Mouse (Mus musculus) adrenal gland, postnatal 14 days (tissue): Measurements from ENCODE around the gene Llgl2. TPM values are rescaled to one million over a fixed set of nuclear protein-coding genes. Genes with fewer than 3 reads are reported as not detected.

Source experiments
- DNase-seq: peaks from one replicate; pipeline ENCODE4 v3.0.0; 2021; ENCODE audit warnings: mixed read lengths
- long read RNA-seq, 2 experiments: library from polyadenylated mRNA; stranded (forward); transcript quantifications; one replicate each; pipeline ENCODE4 v2.0.0; 2021
- total RNA-seq: library from RNA; stranded (reverse); gene quantifications from 2 replicates; pipeline ENCODE4 v1.2.3, GENCODE M21; 2021

Llgl2 gene
- total RNA-seq: 11.4 and 11.8 TPM in 2 replicates
- long read RNA-seq, experiment 1, partial matches to known transcripts: 0 of 7 reads
- long read RNA-seq, experiment 1, other reads (novel, unspliced or antisense): 5 of 7 reads
- long read RNA-seq, experiment 2, partial matches to known transcripts: 5 of 11 reads
- long read RNA-seq, experiment 2, other reads (novel, unspliced or antisense): 4 of 11 reads

- DNase-seq: peak; percentile 94
Measured at GRCm38 (mm10) chr11:115823774-115824740, at the start of gene Llgl2. Gene Llgl2, plus strand, starts transcription at chr11:115824049.

DNA sequence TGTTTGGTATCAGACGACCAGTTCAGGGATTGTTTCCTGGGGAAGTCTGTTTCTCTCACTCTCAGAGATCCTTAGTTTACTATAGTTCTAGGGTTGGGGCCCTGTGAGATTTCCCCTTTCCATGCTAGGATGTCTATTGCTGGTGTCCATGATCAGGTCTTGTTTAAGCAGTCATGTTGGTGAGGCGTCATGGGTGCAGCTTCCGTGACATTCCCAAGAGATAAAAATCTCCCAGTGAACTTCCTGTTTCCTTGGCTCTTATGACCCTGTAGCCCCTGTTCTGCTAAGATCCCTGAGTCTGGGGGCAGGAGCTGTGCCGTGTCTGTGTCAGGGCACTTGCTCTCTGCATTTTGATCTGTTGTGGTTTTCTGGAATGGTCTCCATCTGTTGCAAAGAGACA, 49.2 kb upstream of the Llgl2 start:
- DNase-seq: no peak

- DNase-seq: peak; percentile 91
Measured at GRCm38 (mm10) chr11:115775821-115776665, 47.8 kb upstream of the Llgl2 start.

DNA sequence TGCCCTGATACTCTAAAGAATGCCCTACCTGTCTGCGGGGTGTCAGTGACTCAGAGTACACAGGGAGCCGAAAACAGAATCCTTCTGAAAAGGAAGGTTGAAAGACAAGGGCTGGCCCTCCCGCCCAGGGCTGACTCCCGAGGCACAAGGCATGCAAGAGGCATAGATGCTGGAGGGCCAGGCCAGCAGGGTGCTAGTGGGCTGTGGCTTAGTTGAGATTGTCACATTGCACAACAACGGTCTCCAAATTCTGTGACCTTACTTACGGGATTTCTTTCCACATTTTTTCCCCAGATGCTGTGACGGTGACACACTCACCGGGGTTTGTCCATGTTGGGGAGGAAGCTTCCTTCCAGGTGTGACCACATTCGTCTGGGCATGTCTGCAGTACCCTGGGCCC, 46.9 kb upstream of the Llgl2 start:
- peak; percentile 63 for DNase-seq

GRCm38 (mm10) chr11:115777487-115778335, 46.1 kb upstream of the Llgl2 start:
- no peak for DNase-seq

GRCm38 (mm10) chr11:115779038-115779571, 44.7 kb upstream of the Llgl2 start:
- DNase-seq: peak; percentile 94

DNA sequence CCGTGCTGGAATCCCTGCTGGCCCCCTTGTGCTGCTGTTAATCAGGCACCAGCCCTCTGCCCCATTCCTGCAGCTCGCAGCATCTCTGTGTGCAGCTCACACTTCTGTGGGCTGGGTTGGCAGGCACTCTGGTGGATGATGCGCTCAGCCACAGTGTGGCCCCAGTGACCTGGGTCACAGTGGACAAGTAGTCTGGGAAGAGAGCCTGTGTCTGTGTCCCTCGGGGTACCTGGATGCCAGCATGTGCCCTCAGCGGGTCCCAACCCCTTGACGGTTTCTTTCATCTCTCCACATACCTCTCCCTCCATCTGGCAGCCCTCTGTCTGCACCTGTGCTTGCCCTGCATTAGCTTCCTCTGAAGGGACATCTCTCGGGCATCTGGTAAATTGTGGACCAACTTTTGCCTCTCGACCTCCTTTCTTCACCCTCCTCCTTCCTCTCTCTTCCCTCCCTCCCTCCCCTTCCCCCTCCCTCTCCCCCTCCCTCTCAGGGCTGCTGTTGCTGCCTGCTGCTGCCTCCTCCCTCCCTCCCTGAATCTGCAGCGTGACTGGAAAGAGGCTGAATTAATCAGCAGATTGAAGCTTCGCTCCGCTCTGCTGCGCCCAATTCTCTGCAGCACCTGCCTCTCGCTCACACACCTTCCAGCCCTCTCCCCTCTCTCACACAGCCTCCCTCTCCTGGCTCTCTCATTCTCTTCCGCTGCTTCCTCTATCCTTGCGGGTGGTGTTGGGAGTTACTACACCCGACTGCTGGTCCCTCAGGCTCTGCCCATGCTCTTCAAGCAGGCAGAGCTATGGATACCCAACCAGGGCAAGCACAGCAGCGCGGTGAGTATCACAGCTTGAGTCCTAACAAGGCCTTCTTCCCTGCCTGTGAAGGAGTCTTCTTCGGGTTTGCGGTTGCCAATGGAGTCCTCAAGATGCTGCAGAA, 43.4 kb upstream of the Llgl2 start:
- no peak for DNase-seq

GRCm38 (mm10) chr11:115786473-115786872, 37.4 kb upstream of the Llgl2 start:
- DNase-seq: no peak

DNA sequence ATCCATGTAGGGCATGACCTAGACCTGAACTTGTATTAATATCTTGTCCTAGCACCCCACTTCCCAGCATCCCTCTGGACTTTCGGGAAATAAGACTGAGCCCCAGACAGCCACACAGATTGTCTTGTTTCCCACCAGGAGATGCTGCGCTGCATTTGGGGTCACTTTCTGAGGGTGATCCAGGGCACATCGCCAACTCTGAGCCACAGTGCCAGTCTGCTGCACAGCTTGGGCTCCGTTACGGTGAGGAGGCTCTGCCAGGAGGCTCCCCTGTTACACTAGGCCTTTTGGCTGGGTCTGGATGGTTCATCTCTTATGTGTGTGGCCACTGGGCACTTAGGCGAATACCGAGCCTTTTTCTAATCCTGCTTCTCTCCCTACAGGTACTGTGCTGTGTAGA, 34.1 kb upstream of the Llgl2 start:
- DNase-seq: no peak

GRCm38 (mm10) chr11:115791919-115792318, 31.9 kb upstream of the Llgl2 start:
- no peak for DNase-seq

GRCm38 (mm10) chr11:115792353-115792752, 31.5 kb upstream of the Llgl2 start:
- DNase-seq: peak; percentile 88

DNA sequence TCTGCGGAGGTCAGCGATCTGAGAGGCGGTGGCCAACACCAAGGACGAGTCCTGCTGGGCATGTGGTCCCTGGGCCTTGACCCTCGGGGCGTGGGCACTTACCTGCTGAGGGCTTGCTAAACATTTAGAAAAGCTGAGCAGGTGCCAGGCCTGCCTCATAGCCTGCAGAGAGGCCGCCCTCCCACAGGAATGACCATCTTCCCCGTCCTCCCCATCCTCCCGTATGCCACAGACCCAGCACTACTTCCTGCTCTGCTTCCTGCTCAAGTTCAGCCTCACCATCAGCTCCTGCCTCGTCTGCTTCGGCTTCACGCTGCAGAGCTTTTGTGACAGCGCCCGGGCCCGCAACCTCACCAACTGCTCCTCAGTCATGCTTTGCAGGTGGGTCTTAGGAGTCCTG, 27.0 kb upstream of the Llgl2 start:
- no peak for DNase-seq

- DNase-seq: no peak
Measured at GRCm38 (mm10) chr11:115797665-115798064, 26.2 kb upstream of the Llgl2 start.

GRCm38 (mm10) chr11:115800981-115801380, 22.9 kb upstream of the Llgl2 start:
- no peak for DNase-seq

- DNase-seq: no peak
Measured at GRCm38 (mm10) chr11:115803072-115803709, 20.7 kb upstream of the Llgl2 start.

DNA sequence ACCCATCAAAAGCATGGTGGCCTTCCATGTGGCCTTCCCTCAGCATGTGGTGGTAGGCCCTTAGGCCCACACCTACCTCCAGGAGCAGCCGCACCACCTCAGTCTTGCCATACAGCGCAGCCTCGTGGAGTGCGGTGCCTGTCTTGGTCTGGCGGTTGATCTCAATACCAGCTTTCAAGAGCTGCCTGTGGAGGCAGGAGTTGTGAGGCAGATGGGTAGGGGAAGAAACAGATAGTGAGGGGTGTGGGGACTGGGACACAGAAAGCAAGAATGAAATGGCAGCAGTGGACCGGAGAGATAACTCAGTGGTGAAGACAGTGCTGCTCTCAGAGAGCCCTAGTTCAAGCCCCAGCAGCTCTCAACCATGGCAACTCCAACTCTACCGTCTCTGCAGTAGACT, 18.8 kb upstream of the Llgl2 start:
- DNase-seq: no peak

DNA sequence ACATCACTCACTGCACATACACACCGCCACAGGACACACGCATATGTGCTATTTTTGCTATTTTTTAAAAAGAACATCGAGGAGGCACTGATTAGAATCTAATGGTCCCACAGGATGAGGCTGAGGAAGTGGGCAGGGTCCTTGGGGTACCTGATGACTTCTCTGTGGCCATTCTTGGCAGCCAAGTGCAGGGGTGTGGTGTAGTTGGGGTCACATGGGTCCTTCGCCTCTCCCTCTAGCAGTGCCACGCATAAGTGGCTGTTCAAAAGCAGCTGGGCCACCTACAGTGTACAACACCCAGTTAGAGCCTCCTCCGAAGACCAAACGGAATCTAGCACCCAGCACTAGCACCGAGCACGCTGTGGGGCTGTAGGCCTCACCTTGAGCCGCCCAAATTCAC, 17.7 kb upstream of the Llgl2 start:
- DNase-seq: no peak

GRCm38 (mm10) chr11:115807306-115807705, 16.5 kb upstream of the Llgl2 start:
- no peak for DNase-seq

DNA sequence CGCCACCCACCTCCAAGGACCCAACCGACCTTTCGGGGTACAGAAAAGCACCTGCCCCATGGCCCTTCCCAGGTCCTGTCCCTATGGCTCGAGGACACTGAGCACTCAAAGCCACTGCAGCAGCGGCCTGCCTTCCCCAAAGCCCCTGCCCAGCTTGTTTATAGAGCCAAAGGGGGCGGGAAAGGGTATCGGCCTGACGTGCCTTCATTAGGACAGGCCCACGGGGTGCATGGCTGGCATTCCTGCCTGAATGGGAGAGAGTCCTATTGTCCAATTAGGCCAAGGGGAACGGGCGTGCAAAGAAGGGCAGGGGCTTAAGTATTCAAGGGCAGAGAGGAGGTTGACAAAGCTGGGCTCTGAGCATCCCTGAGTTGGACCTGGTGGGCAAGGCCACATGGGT, 15.9 kb upstream of the Llgl2 start:
- no peak for DNase-seq
